Mouse (Mus musculus): ENCODE data around the gene Apba1.

DNA sequence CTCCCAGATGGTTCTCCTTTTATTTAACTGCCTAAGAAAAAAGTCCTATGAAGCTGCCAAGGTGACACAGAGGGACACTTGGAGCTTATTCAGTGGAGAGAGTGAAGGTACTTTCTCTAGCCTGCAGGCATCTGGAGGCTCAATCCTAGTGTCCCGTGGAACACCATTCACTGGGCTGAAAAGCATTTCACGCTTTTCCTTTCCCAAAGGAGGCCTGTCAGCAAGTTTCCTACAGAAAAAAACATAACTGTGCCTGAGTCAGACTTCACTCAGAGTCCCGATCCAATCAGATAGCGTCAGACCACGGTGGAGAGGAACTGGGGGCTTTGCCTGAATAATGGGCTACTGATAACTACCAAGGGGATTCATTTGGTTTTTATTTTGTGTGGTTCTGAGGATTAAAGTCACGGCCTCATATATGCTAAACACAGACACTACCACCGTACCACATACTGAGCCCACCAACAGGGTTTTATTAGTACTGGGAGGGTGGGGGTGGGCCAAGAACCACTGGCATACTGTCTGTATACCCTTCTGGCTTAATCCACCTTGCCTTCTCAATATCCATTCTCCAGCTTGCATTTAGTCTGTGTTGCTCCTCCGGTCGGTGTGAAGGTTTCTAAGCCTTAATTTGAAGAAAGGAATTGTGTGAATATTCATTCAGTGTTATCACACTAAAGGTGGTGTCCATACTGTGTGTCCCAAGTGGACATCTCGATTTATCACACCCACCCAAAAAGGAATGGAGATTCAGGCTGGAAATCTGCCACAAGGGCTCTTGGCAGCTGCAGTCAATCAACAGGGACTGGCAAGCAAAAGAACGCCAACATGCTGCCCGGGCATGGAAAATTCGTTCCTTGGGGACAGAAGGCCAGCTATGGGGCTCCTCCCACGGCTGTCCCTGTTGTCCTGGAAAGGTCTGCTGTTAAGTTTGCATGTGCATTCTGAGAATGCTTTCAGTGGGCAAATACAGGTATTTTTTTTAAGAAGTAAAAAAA is 75.3 kb downstream of the Apba1 start:
- no peak for TF ChIP-seq CTCF (IDR thresholded peaks at IDR 0.05; ENCODE audit: control insufficient read depth, insufficient read depth, low read length)
- no peak for TF ChIP-seq POLR2A (IDR thresholded peaks at IDR 0.05; ENCODE audit: borderline replicate concordance, control insufficient read depth, low read depth, low read length)

All from bone marrow, adult 2 months (tissue).